ENCODE assay signal across 9 mouse cellular contexts in the genomic region with DNA sequence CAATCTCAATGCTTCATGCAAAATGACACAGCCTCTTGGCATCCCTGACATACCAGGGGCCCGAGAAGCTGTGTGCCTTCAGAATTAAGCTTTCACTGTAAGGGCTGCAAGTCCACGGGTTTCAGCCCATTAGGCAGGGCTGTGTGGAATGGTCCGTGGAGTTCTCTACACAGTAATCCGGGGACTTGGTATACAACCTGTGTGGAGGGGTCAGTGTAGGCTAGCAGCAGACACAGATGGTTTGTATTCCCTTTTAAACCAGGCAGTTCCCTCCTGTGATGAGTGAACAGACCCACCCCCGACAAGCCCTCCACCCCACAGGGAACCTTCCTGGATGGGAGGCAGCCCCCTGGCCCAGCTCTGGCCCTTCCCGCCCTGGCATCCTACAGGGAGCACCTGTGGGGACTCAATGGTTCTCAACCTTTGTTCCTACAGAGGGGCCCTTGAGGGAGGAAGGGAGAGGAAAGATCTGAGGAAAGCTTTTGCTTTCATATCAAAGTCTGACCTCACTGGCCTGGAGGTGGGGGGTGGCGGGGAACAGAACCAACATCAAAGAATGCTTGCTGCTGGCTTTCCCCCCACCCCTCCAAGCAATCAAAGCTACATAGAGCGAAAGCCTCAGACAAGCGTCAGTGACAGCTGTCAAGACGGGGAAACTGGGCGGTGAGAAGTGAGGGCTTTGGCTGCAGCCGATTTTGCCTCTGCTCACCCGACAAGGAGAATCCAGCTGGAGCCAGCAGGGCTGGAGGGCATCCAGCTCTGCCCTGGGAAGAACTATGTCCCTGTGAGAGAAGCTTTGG.
DNase-seq lines count a peak whose midpoint lies in the region; ATAC-seq and TF ChIP-seq lines count a peak whose summit lies in the region.
"Had no signal": no experiment of that assay in that cellular context is flagged by ENCODE, and none has a peak within 500 bp of the region (broad histone marks: within the 10 kb centered on the region; RNA-seq: fewer than 3 reads in every experiment).

No protein-coding gene starts in this region.

- no peak for TF ChIP-seq POLR2A in kidney, adult 2 months (IDR thresholded peaks at IDR 0.05; ENCODE audit: low read depth, low read length)

- H3K4me3 ChIP-seq in layer of hippocampus, adult 2 months = no peak overlapping the region
- H3K4me3 ChIP-seq in kidney, adult 2 months (ENCODE audit: insufficient read depth, low read depth, low read length) = no peak overlapping the region
- H3K4me3 ChIP-seq in midbrain, embryonic 12.5 days = no peak overlapping the region
- H3K4me3 ChIP-seq: embryonic facial prominence, embryonic 13.5 days had no signal

- peaks cover 18% of the 10 kb centered on the region for H3K36me3 ChIP-seq in kidney, adult 2 months (ENCODE audit: control insufficient read depth, insufficient read depth, low read length)
- no peaks in the 10 kb centered on the region for H3K36me3 ChIP-seq in midbrain, embryonic 12.5 days

- DNase-seq in layer of hippocampus, adult 2 months (ENCODE audit: low spot score in 2 of 2) = no peak
- DNase-seq in layer of hippocampus, postnatal 14 days (ENCODE audit: low spot score in 2 of 2) = no peak
- DNase-seq in forelimb bud, embryonic 11.5 days (ENCODE audit: low read depth, low spot score) = peak; percentile 25
- DNase-seq in kidney, adult 2 months = peak; percentile 74
- no peak for DNase-seq in cerebellum, adult 9-10 months
- no peak for DNase-seq in layer of hippocampus, postnatal 25 days (ENCODE audit: extremely low spot score in 1 of 2, low spot score in 1 of 2)
- DNase-seq in natural killer cell, adult 2 months (ENCODE audit: low spot score in 2 of 2) = no peak

- whole genome bisulfite sequencing in kidney, adult 2 months = 31% methylated on average over 13 of the region's 13 CpGs
- 8% methylated on average over 13 of the region's 13 CpGs for WGBS in midbrain, embryonic 12.5 days

- H3K4me1 ChIP-seq in kidney, adult 2 months (ENCODE audit: control insufficient read depth, insufficient read depth, low read length) = peaks cover 43% of the 10 kb centered on the region
- H3K4me1 ChIP-seq in midbrain, embryonic 12.5 days = peaks cover 20% of the 10 kb centered on the region

- TF ChIP-seq CTCF in layer of hippocampus, adult 2 months (conservative IDR thresholded peaks at IDR 0.05) = no peak
- TF ChIP-seq CTCF in kidney, adult 2 months (conservative IDR thresholded peaks at IDR 0.05; ENCODE audit: insufficient read depth, insufficient read length, low read depth, low read length) = no peak

- no peak overlapping the region for H3K4me2 ChIP-seq in midbrain, embryonic 12.5 days (replicated peaks)
- H3K4me2 ChIP-seq: embryonic facial prominence, embryonic 13.5 days had no signal

- ATAC-seq in midbrain, embryonic 12.5 days (ENCODE audit: low FRiP score, low read depth) = peak; percentile 49

- H3K9me3 ChIP-seq in midbrain, embryonic 12.5 days = no peaks in the 10 kb centered on the region; the same call in 1 of the 2 replicates
- H3K9me3 ChIP-seq: embryonic facial prominence, embryonic 13.5 days had no signal

- no peak overlapping the region; the same call in 1 of the 2 replicates for H3K9ac ChIP-seq in midbrain, embryonic 12.5 days (replicated peaks)
- H3K9ac ChIP-seq: embryonic facial prominence, embryonic 13.5 days had no signal

- peak overlapping the region; percentile 18; the same call in 1 of the 2 replicates for H3K27ac ChIP-seq in layer of hippocampus, adult 2 months
- peak overlapping the region; percentile 51 for H3K27ac ChIP-seq in kidney, adult 2 months (ENCODE audit: insufficient read depth, low read depth, low read length)
- no peak overlapping the region for H3K27ac ChIP-seq in midbrain, embryonic 12.5 days (replicated peaks)
- H3K27ac ChIP-seq: embryonic facial prominence, embryonic 13.5 days had no signal

- no peaks in the 10 kb centered on the region for H3K27me3 ChIP-seq in kidney, adult 2 months (replicated peaks; ENCODE audit: control insufficient read depth, insufficient read depth, low read length)
- H3K27me3 ChIP-seq in midbrain, embryonic 12.5 days = peaks cover 6% of the 10 kb centered on the region; the same call in 1 of the 2 replicates
- H3K27me3 ChIP-seq: embryonic facial prominence, embryonic 13.5 days had no signal

Comparison
In these comparisons a context has a peak if more than half of its experiments do, and no peak if none do; other contexts are left out.
1. DNase-seq: peak in forelimb bud, embryonic 11.5 days (single experiment) and kidney, adult 2 months (single experiment); none in layer of hippocampus, adult 2 months (0 of 2), layer of hippocampus, postnatal 14 days (0 of 2), cerebellum, adult 9-10 months (single experiment), layer of hippocampus, postnatal 25 days (0 of 2) and natural killer cell, adult 2 months (0 of 2).